Mouse (Mus musculus) kidney, adult 8-10 months (tissue): ENCODE measurements around the gene Cadm2.

Experiments used
- DNase-seq, 2 experiments: peaks; one replicate each; pipeline ENCODE4 v3.0.0; 2022

The Cadm2 gene

DNA sequence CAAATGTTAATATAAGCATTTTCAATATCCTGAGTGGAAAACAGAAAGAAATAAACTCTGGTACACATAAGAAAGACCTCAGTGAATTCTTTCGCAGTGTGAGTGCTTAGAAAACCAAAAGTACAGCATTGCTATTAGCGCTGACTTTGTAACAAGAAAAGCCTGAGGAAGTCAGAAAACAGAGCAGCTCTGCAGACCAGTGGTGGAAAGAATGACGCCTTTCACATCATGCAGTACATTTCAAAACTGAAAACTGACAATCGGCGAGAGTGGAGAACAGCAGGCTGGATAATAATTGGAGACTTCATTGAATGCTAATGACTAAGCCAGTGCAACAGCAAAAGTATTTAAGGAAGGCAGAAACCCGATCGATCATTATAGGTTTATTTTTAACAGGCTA is 138.2 kb downstream of the Cadm2 start:
- no peak for DNase-seq

DNA sequence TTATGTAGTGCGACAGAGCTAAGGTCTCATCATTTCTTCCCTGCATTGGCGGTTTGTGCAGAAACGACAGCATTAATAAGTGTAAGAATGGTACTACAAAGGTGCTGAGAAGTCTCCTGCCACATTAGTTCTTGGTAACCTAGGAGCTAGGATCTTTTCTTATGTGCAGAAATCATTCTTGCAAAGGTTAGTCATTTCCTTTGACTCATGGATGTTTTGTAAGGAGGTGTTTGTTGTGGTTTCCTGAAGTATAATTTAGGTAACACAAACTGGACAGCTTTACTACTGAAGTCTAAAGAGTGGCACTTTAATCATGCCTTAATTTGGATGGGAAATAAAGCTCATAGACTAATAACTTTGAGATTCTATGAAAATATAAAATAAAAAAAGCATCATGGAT is 153.7 kb downstream of the Cadm2 start:
- DNase-seq = no peak

DNA sequence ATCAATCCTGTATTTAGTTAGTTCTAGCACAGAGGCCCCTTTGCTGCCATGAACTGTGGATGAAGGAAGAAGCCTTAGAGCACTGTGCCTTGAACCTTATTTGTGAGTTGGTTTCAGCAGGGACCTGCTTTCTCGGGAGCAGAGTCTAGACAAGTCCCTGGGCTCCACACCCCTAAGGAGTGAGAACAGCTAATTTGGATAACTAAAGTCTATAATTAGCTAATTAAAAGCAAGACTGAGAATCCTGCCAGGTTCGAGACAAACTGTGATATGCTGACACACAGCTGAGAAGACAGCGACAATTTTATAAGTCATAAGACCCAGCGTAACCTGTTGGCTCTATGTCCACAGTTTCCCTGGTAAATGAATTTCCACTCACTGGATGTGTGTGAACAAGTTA is 184.4 kb downstream of the Cadm2 start:
- DNase-seq = no peak

DNA sequence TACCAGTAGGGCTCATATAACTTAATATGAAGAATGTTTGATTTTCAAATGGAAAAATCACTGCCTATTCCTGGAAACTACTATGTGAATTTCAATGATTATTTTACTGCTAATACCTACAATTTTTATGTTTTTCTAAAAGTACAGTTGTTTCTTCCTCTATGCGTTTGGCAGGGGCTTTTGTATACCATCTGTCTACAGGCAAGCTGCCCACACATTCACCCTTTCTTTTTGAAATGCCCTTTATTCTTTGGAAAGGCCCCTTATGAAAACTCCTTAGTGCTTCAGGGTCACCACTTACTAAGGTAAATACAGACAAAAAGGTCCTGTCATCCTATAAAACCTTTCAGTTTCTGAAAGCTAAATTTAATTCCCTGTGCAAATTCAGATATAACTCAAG is 195.3 kb downstream of the Cadm2 start:
- DNase-seq = no peak

DNA sequence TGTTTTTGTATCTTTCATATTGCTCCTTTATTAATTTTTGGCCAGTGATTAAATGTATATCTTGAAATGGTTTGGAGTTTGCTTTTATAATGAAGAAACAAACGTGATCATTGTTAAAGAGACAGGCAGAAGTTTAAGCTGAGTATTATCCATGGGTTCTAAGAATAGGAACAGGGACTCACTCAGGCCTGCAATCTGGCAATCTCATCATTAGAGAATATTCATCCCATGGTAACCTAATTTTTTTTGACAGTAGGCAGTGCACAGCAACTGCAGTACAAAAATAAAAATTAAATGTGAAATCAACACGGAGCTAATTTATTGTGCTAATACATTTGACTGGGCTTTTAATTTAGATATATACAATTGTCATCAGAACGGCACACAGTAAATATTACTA is 209.8 kb downstream of the Cadm2 start:
- DNase-seq = no peak

DNA sequence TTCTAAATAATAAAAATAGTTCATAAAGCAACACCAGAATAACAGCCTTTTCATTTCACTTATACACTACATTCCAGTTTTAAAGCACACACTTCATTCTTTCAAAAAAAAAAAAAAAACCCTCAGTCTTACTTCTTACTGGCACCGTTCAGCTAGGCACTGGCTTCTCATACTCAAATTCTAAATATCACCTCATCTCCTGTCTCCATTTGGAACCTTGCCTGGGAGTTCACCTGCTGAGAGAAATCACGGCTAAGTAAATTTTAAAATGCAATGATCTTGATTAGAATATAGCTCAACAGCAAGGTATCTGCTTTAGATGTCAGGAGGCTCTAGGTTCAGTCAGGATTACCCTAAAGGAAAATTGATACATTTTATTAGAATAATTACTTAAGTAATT is 210.2 kb downstream of the Cadm2 start:
- DNase-seq = no peak

DNA sequence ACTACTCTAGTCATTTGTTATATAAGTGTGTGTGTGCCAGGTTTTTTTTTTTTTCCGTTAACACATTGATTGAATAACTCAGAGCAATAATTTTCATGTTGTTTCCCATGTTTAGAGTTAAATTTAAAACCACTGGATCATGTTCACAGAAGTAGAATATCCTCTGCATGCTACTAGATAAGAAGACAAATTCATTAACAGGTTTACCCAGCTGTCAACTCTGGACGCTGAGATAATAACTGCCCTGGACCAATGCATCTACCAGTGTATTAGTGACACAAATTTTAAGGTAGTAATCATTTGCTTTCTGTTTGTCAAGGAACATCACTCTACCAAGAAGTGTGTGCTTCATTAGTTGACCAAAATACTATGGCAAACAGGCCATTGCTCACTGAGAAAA is 253.0 kb downstream of the Cadm2 start:
- no peak for DNase-seq

DNA sequence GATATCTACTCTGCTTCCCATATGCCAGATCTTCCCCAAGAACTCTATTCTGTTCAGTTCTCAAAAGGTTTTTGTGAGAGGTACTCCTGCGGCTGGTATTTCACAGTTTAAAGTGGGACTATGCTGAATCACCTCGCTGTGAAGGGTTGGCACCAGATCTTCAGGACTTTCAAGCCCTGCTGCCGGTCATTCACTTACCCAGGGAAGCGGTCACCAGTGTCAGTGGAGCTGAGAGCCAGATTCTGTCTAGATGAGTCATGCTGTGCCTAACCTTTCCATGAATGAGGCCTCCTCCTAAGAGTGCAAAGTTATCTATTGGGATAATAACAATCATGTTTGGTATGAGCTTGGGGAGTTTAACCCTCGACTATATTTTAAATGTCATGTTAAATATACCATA is 272.7 kb downstream of the Cadm2 start:
- DNase-seq = no peak

DNA sequence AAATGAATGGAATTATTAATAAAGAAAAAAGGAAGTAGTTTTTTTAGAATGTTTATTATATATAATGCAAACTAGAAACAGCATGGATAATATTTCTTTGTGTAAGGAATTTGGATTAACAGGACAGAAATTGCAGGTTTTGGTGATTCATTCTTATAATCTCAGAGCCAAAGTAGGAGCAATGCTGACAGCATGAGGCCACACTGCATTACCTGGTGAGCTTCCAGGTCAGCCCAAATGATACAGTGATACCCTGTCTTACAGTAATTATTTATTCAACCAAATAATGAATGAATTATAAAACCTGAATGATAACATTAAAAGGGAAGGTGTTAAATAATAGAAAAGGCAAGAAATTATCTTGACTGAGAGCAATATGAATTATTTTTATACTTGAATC is 273.1 kb downstream of the Cadm2 start:
- no peak for DNase-seq

DNA sequence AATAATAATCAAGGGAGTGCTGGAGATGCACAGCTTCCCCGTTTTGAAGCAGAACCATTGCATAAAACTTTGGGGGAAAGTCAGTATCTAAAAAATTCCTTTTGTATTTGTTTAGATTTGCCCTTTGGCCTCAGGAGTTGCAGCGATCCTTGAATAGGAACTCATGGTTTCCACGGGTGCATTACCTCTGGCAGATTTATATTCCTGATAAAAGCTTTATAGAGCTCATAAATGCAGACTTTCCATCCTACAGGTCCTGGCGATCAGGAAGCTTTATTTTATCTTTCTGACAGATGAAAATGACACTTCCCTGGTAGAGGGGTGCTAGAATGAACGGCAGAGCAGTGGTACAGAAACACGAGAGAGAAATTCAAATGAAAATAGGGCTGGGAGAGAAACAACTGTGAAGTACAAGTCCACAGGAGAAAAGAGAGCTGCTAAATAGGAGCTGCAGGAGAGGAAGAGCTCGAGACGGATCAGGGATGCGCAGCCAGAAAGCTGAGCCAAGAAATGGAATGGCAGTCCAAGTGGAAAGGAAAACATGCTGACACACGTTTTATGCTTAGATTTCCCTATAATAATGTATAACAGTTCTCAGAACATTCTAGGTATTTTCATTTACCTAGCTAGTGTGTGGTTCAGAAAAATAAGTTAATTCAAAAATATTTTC is 274.0 kb downstream of the Cadm2 start:
- DNase-seq = no peak

DNA sequence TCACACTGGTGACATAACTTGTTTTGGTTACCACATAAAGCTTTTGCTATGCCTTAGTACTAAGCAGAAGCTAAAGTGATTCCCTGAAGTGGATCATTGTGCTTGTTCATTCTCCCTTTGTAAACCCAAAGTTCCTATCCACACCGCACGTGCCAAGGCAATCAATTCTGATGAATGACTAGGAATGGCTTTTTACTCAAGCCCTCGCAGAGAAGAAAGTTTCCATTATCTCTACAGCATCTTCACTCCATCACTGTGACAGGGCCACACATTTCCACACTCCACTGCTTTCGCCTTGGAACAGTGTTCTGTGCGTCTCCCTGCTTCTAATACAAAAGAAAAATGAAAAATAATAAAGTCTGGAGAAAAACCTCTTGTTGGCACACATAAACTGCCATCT is 276.5 kb downstream of the Cadm2 start:
- DNase-seq = no peak

DNA sequence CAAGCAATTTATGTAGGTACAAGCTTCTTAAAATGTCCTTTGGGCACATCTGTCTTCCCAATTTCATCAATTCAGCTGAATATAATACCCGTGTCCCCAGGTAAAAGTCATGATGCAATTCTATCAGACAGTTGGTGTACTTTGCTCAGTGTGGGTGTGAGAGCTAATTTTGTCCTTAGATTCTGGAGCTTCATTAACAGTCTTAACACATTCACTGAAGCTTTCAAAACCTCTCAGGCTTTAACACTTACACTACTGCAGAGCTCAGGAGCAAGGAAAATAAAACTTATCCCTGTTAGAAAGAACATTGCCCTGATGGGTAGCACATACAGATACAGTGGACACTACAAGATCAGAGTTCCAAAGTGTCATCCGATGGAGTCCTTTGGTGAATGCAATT is 309.7 kb downstream of the Cadm2 start:
- DNase-seq = no peak

DNA sequence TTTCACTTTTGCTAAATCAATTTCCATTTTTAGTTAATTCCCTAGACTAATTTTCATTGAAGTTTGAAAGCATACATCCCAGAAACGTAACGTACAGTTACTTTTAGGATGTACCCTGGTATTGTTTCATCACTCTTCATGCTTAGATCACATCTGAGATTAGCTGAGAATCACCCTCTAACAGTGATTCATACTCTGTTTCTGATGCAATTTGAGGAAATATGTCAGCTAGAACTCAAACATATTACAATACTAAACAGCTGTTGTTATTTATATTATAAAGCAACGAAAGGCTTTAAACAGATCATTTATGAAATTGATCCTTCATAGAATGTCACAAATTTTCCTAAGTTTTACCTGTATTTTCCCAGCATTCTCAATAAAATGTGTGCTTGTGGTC is 336.0 kb downstream of the Cadm2 start:
- DNase-seq = no peak

DNA sequence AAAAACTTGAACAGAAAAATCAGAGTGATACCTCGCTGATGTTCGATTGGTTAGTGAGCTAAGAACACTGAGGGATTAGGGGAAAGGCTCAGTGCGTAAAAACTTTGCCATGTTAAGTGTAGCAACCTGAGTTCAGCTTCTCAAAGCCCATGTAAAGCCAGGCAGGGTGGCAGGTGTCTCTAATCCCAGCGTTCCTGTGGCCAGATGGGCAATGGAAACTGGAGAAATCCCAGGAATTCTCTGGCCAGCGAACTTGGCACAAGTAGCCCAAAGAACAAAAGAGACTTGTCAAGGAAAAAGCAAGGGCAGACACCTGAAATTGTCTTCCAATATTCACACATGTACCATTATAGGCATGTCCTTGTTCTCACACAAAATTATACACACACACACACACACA is 377.1 kb downstream of the Cadm2 start:
- no peak for DNase-seq

DNA sequence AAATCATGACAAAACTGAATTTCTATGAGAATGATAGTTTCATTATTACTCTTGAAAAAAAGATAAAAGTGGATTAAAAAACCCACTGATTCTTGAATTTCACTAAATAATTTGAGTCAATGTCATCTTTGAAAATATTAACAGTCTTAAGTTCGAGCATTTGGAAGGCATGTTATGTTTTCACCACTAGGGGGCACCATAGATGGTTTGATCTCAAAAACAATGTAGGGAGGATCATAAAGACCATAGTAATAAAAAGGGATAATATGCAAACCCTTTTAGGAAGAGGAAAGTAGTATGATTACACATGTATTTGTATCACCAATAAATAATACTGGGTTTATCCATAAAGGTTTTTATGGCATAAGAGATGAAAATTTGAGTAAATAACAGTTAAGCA is 385.8 kb downstream of the Cadm2 start:
- no peak for DNase-seq

DNA sequence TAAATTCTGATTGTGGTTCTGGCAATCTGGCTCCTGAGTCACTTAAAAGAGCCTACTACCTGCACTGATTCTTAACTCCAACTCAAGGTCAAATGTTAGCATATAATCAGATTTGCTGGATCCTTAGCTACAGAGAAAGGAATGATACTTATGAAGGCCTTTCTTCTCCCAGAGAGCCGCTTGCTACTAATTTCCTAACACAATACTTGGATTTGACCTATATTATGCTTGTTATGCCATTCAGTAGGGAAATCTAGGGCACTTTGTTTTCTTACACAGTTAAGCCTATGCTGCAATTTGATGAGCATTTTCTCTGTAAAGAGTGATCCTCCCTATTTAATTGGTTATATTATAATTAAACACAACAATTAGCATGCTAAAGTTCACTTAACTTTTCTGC is 394.0 kb downstream of the Cadm2 start:
- no peak for DNase-seq

DNA sequence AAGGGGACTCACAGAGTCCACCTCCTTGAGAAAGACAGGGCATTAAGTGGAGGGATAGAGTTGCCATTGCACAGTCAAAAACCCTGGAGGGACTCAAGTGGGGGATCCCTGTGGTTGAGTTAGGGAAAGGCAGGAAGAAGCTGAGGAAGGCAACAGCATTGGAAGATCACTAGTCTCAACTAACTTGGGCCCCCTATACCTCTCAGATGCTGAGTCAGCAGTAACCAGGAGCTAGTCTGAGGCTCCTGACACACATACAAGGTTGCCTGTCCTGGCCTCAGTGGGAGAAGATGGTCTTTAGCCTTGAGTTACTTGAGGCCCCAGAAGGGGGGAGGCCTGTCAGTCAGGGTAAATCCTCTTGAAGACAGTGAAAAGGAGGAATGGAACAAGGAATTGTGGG is 417.4 kb downstream of the Cadm2 start:
- DNase-seq = no peak

DNA sequence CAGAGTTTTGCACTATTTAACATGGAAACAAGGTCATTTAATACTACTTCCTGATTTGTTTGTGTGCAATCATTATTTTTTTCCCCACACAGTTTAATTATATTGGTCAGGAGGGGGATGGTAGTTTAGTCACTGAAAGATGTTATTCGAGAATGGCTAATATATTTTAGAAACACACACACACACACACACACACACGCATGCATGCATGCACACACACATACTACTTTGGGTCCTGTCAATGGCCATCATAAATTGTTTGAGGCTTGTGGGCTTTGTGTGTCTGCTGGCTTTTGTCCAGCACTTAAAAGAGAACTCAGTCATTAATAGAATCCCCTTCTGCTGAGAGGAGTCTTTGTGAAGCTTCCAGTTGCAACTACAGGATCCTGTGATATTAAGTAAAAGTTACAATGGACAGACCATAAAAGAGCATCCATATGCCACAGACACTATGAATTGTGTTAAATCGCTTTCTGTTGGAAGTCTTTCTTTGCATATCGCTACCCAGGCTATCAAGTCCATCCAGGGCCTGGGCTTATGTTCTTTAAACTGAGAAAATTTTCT is 427.8 kb downstream of the Cadm2 start:
- DNase-seq = no peak

DNA sequence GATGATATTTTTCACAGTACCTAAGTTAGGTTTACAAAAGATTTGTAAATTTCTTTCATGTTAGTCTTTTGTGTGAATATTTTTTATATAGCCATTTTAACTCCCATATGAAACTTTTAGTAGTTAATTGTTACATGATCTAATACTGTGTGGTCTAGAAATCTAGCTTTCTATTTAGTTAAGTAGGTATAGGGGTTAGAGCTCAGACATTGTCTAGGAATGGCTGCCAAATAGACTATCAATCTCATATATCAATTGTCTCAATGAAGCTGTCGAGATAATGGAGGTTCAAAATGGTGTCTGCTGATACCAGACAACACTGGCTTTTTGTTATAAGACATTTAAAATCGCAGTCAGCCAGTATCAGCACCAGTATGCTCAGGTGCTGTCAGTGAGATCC is 428.3 kb downstream of the Cadm2 start:
- DNase-seq = no peak

DNA sequence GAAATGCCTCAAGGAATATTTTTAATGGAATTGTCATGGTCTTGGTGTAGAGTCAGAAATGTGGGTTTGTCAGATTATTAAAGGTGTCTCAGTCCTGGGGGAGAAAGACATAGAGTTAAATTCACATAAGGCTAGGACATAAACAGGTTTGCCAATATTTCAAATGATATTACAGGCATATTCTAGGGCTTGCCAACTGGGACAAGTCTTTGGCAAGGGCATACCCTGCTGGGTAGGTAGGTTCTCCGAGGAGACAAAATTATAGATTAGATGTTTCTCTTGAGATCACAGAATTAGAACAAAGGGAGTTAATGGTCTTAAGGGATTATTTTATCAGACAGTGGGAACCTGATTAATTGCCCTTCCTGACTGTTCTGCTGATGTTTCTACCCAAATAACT is 434.4 kb downstream of the Cadm2 start:
- DNase-seq = no peak

DNA sequence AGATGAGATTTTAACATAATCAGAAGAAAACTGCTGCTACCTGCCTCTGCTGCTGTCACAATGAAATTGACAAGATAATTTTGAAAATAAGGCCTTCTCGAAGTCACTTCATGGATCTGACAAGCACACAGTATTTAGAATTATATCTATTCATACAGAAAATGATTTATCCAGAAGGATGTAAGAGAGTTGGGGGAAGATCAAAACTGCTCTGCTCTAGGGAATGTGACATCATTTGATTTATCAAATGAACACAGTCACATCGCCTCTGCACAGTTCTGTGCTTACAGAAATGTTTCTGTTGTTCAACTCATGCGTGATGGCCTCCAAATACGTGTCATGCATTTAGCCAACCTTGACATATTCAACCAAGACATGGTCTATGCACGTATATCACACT is 437.8 kb downstream of the Cadm2 start:
- DNase-seq = no peak

DNA sequence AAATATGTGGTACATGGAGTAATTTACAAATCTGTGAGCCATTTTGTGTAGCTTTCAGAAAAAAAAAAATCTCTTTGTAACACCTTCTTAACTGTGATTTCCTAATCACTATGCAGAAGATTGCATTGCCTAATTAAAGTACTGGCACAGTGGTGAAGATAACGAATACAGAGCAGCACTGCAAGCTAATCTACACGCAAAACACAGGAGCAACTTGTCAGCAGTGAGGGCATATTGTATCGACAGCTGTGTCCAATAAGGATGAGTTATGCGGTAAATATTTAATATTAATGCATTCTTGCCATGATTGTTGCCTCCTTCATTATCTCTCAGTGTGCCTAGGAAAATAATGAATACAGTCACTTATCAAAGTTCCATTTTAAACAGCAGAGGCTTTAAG is 445.3 kb downstream of the Cadm2 start:
- no peak for DNase-seq

DNA sequence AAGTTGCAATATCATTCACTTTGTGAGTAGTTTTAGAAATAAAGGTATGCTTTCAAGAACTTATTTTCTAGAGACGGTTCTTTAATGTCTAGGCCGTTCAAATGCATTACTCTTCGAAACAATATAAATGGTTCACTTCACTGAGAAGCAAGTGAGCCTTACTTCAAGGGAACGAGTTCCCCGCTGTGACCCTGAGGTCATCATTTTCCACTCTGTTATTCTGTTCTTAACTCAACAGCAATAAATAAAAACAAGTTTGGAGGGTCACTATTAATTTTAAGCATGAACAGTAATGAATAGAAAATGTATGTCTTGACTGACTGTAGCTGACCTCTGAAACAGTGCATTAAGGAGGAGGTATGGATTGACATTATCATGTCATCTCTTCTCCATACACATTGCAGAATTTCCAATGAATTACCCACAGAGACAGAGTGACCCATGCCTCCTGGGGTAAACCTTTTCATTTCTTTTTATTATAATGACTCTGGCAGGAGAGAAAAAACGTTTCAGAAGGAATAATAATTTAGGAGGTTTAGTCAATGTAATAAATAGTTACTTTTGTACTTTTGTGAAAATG is 458.4 kb downstream of the Cadm2 start:
- DNase-seq = no peak

DNA sequence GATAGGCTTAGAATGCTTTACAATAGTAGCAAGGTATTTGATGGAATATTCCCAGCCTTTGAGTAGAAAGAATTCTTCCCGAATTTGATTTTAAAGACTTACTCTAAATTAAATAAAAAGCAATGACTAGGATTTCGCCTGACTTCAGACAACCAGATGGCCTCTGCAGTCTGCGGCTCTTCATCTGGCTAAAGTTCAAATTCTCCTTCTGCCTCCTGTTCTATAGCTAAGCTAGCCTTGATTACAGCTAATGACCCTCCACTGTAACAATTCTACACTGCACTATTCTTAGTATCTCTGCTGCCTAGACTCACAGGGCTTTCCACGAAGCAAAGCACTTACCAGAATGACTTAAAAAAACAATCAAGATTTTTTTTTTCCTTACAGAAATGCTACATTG is 495.9 kb downstream of the Cadm2 start:
- DNase-seq = no peak

DNA sequence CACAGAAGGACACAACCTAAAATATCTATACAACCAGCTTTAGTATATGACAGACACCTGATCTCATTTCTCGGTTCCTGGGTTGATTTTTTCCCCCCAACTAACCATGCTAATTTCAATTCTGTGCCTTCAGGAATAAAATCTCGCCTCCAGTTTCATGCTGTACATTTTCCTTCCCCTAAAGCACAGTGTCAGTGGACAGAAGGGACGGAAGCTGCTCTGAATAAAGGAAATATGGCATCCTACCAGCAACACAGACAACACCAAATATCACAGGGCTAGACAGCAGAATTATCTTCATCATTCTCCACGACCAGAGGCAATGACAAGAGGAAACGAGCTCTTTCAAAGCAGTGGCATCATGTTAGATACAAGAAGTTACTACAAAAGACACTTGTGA is 498.2 kb downstream of the Cadm2 start:
- no peak for DNase-seq
